Mouse (Mus musculus) kidney, embryonic 16.5 days (tissue): ENCODE results near the gene Efnb3. TPM values are rescaled to one million over a fixed set of nuclear protein-coding genes. Genes with fewer than 3 reads are reported as not detected.

Experiments
- ATAC-seq: fragments of 200-750 bp; cut with Nextera tagmentation; 2 replicates; pipeline ENCODE4 v1.8.0; 2017; ENCODE audit warnings: moderate TSS enrichment; ENCODE audit not compliant: low FRiP score, low TSS enrichment
- H3K27ac ChIP-seq: fragments of 300-500 bp; sonication (generic); 2 replicates; pipeline ENCODE4 v1.5.1; 2014; ENCODE audit warnings: low read length
- H3K27me3 ChIP-seq: fragments of 300-500 bp; sonication (generic); 2 replicates; pipeline ENCODE4 v1.6.1; 2014; ENCODE audit warnings: low read length, control low read depth, mixed read lengths; ENCODE audit not compliant: insufficient read depth
- H3K36me3 ChIP-seq: fragments of 300-500 bp; sonication (generic); 2 replicates; pipeline ENCODE4 v1.6.1; 2014; ENCODE audit warnings: low read length, control low read depth, mixed read lengths; ENCODE audit not compliant: insufficient read depth
- H3K4me1 ChIP-seq: fragments of 300-500 bp; sonication (generic); 2 replicates; pipeline ENCODE4 v1.6.1; 2014; ENCODE audit warnings: low read length, control low read depth, mixed read lengths; ENCODE audit not compliant: insufficient read depth
- H3K4me2 ChIP-seq: fragments of 300-500 bp; sonication (generic); replicated peaks from 2 replicates; pipeline ENCODE4 v1.6.1; 2014; ENCODE audit warnings: low read depth, low read length
- H3K4me3 ChIP-seq: fragments of 300-500 bp; sonication (generic); 2 replicates; pipeline ENCODE4 v1.5.1; 2014; ENCODE audit warnings: mild to moderate bottlenecking, low read length
- H3K9ac ChIP-seq: fragments of 300-500 bp; sonication (generic); replicated peaks from 2 replicates; pipeline ENCODE4 v1.6.1; 2014; ENCODE audit warnings: low read length
- H3K9me3 ChIP-seq: fragments of 300-500 bp; sonication (generic); 2 replicates; pipeline ENCODE4 v1.6.1; 2016; ENCODE audit warnings: low read length, control low read depth
- WGBS: fragments of 180-500 bp; shearing (Covaris S2); extraction: QIAGEN DNeasy Blood & Tissue Kit; methylation state at CpG from one replicate; pipeline ENCODE4 v1.1.7; 2014; 5-methylcytosine and 5-hydroxymethylcytosine counted together
- polyA plus RNA-seq: library from polyadenylated mRNA; unstranded; fragments of >200 nt; fragmentation: Nextera tagmentation; extraction: Ambion mirVana; gene quantifications from 2 replicates; pipeline ENCODE4 v1.2.1, GENCODE M21; 2015

The Efnb3 gene
- polyA plus RNA-seq, 1 experiment from 2014 or later = 12.6 TPM

DNA sequence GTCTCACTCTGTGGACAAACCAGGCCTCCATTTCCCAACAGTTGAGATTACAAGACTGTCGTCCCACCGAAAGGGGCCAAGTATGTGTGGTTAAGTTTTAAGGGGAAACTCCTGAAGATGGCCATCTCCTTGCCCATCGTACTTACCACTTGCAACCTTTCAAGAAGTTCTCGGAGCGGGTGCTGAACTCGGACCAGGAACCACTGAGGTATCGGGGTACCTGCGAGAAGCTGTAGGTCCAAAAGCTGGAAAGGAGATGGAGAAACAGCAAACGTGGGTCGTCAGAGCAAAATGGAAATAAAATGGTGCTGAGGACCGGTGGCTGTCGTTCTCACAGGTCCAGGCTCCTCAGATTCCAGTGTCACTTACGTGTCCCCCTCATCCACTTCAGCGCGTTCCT lies 18.3 kb upstream of the Efnb3 start:
- H3K4me3 ChIP-seq = peak overlapping the region; percentile 94
- WGBS = 12% methylated on average over 15 of the region's 15 CpGs
- no peak for ATAC-seq
- peak overlapping the region; percentile 55; the same call in 1 of the 2 replicates for H3K27ac ChIP-seq
- no peaks in the 10 kb centered on the region for H3K9me3 ChIP-seq
- H3K36me3 ChIP-seq = 0 out of 2 replicates have a peak, but pooled peaks cover 10% of the 10 kb centered on the region
- peak overlapping the region; percentile 83 for H3K9ac ChIP-seq
- H3K4me2 ChIP-seq = peak overlapping the region; percentile 89
- peaks cover 25% of the 10 kb centered on the region for H3K4me1 ChIP-seq
- no peaks in the 10 kb centered on the region for H3K27me3 ChIP-seq

DNA sequence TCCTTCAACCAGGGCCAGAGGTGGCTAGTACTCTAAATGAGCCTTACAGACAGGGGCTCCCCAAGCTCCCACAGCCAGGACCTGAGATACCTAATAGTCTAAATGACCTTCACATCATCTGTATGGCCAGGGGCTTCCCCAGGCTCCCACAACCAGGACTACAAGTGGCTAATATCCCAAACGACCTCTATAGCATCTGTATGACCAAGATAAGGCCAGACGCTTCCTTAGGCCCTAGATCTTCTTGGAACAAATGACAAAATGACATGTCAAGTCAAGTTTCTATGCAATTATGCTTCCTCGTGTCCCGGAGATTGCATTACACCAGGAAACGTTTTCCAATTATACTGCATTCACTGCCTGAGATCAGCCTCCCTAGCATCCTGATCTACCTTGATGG lies 16.3 kb upstream of the Efnb3 start:
- no peak overlapping the region for H3K9ac ChIP-seq
- peaks cover 14% of the 10 kb centered on the region for H3K4me1 ChIP-seq
- 68% methylated on average over 5 of the region's 5 CpGs for WGBS
- no peak overlapping the region for H3K27ac ChIP-seq
- H3K4me2 ChIP-seq = no peak overlapping the region
- no peak for ATAC-seq
- H3K4me3 ChIP-seq = no peak overlapping the region
- no peaks in the 10 kb centered on the region for H3K9me3 ChIP-seq
- no peaks in the 10 kb centered on the region for H3K27me3 ChIP-seq
- peaks cover 6% of the 10 kb centered on the region; the same call in 1 of the 2 replicates for H3K36me3 ChIP-seq

DNA sequence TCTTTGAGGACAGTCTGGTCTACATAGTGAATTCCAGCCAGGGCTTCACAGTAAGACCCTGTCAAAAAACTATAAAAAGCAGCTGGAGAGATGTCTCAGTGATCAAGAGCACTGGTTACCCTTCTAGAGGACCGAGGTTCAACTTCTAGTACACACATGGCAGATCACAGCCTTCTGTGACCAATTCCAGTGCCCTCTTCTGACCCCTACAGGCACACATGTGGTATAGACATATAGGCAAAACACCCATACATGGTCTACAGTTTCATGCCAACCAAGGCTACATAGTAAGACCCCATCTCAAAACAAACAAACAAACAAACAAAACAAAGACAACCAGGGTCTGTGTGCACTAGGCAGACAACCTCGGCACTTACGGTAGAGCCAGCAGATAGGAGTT lies 15.2 kb upstream of the Efnb3 start:
- Histone ChIP-seq H3K27me3 (no peaks in the 10 kb centered on the region), H3K9ac (no peak overlapping the region), H3K4me2 (no peak overlapping the region), H3K9me3 (no peaks in the 10 kb centered on the region), H3K4me1 (peaks cover 14% of the 10 kb centered on the region), H3K36me3 (peaks cover 16% of the 10 kb centered on the region), H3K4me3 (no peak overlapping the region), H3K27ac (no peak overlapping the region)
- no peak for ATAC-seq
- 59% methylated on average over 3 of the region's 3 CpGs for WGBS

DNA sequence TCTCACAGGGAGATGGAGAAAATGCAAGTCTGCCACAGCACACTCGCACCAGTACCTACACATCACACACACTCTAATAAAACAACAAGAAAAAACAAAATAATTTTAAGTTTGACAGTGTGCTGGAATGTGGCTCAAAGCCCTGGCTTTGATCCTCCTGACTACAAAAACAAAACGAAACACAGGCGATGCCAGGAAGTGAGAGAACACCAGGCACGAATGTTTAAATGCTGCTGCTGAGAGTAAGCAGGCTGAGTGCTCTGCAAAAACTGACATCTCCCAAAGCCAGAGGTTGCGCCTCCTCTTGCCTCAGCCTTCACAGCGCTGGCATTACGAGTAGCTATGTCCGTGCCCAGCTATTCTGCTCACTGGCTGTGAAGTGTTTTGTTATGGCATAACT lies 5.1 kb upstream of the Efnb3 start:
- H3K27ac ChIP-seq = no peak overlapping the region
- H3K4me2 ChIP-seq = no peak overlapping the region
- no peaks in the 10 kb centered on the region for H3K9me3 ChIP-seq
- no peak for ATAC-seq
- H3K9ac ChIP-seq = no peak overlapping the region
- H3K36me3 ChIP-seq = peaks cover 45% of the 10 kb centered on the region
- no peak overlapping the region for H3K4me3 ChIP-seq
- WGBS = 61% methylated on average over 8 of the region's 8 CpGs
- no peaks in the 10 kb centered on the region for H3K27me3 ChIP-seq
- H3K4me1 ChIP-seq = peaks cover 24% of the 10 kb centered on the region

DNA sequence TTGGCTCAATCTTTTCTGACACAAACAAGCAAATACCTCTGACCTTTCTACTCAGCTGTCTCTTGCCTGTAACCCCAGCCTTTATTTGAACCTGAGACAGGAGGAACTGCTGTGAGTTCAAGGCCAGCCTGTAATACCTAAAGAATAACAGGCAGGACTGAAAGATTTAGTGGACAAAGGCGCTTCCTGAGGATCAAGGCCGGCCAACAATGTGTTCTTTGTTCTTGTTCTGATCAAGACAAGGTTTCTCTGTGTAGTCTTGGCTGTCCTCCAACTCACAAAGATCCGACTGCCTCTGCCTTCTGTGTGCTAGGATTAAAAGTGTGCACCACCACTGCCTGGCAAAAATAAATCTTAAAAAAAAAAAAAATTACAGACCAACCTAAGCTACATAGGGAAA lies 4.4 kb upstream of the Efnb3 start:
- H3K27me3 ChIP-seq = no peaks in the 10 kb centered on the region
- no peaks in the 10 kb centered on the region for H3K9me3 ChIP-seq
- no peak overlapping the region for H3K4me2 ChIP-seq
- 59% methylated on average over 3 of the region's 3 CpGs for WGBS
- no peak overlapping the region for H3K4me3 ChIP-seq
- no peak overlapping the region for H3K9ac ChIP-seq
- H3K27ac ChIP-seq = no peak overlapping the region
- peaks cover 42% of the 10 kb centered on the region for H3K36me3 ChIP-seq
- peaks cover 28% of the 10 kb centered on the region for H3K4me1 ChIP-seq
- ATAC-seq = no peak

DNA sequence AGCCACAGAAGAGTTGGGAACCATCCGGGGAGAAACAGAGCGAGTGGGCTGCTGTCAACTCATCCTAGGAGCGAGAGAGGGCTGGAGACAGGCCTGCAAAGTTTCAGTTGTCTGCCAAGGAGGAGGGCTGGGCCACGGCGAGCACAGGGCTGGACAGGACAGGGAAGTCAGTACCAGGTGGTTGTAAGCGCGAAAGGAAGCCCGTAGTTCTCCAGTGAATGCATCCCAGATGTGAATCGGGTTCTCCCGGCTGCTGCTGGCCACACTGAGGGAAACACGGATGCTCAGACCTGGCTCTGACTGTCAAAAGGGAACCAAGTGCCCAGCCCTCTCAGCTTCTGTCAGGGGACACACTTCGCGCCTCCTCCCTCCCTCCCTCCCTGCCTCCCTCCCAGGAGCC lies 3.4 kb upstream of the Efnb3 start:
- Histone ChIP-seq H3K4me2 (no peak overlapping the region), H3K4me1 (peaks cover 38% of the 10 kb centered on the region), H3K27me3 (no peaks in the 10 kb centered on the region), H3K9ac (no peak overlapping the region), H3K27ac (no peak overlapping the region), H3K9me3 (no peaks in the 10 kb centered on the region), H3K4me3 (no peak overlapping the region), H3K36me3 (peaks cover 38% of the 10 kb centered on the region)
- no peak for ATAC-seq
- 84% methylated on average over 13 of the region's 13 CpGs for WGBS

DNA sequence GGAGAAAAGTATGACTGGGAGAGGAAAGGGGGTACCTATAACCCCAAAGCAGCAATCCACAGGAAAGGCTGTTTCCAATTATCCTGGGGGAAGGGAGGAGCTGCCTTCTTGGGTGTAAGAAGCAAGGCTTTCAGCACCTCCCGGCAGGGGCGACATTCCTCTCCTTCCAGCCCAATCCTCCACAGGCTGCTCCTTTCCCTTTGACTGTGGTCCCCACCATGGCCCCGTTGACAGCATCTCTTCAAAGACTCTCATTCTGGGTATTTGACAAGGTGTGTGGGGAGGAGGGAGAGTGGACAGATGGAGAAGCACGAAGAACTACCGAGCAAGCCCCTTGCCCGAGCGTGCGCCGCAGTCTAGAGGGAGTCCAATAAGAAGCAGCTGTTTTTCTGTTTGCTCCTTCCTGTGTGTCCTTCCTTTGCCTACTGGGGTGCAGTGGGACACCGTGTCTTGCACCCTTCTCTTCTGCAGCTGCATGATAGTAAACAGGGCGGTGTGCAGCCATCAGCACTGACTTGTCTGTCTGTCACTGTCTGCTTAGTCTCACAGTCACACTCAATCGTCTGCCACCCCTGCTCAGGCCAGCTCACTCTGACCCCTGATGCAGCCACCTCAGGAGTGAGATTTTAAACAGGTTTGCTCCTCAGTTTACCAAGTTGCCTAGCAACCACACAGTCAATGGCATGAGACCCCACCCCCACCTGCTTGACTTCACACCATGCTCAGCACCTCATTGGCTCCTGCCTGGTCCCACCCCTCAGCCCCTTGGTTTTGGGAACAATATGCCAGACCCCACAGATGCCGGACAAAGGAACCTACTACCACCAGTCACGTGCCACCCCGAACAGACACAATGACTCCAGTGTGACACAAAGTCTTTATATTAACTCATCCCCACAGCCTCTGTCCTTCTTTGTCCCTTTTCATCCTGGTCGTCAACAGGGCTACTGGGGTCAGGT lies 1.2 kb upstream of the Efnb3 start:
- H3K4me2 ChIP-seq = peak overlapping the region; percentile 99; the same call in 1 of the 2 replicates
- no peak for ATAC-seq

DNA sequence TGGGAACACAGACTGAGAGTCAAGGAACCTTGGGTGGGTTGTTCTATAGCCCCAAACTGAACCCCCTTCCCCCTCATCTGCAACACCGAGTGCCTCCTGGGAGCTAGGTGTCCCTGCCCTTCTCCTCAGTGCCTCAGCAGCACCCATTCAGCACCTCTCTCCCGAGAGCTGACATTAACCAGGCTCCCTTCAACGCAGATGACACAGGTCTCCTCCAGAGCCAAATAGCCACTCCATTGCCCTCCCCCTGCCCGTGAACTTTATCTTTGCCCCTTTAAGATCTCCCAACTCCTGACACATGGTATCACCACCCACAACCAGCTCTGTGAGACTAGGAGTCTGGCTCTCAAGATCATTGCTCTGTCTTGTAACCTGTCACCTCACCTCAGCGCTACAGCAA lies 822 bp downstream of the Efnb3 start:
- Histone ChIP-seq H3K4me3 (peak overlapping the region; percentile 68), H3K27me3 (no peaks in the 10 kb centered on the region)
- 8% methylated on average over 5 of the region's 5 CpGs for WGBS

More for the DNA sequence above, 1.2 kb upstream of the Efnb3 start:
- Histone ChIP-seq H3K9me3 (no peaks in the 10 kb centered on the region), H3K36me3 (peaks cover 25% of the 10 kb centered on the region), H3K4me1 (peaks cover 38% of the 10 kb centered on the region), H3K27me3 (no peaks in the 10 kb centered on the region), H3K4me3 (no peak overlapping the region), H3K27ac (no peak overlapping the region), H3K9ac (peak overlapping the region; percentile 82; the same call in 1 of the 2 replicates)
- 36% methylated on average over 16 of the region's 16 CpGs for WGBS

DNA sequence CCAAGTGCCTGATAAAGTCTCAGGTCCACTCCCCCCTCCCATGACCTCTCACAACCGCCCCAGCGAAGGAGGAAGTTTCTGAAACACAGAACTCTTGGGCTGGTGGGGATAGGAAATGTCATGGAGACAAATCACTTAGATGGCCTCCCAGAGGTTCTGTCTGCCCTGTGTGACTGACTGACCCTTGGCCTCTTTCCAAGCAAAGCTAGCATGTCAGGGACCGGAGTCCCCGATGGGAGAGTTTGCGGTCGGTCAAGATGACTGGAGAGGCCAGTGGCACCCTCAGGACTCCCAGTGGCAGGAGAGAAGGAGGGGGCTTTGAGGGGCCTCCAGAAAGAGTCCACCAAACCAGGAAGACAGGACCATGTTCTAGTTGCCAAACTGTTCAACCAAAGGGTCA lies 1.2 kb downstream of the Efnb3 start:
- no peaks in the 10 kb centered on the region for H3K27me3 ChIP-seq
- peak overlapping the region; percentile 99 for H3K4me2 ChIP-seq
- H3K9ac ChIP-seq = no peak overlapping the region
- WGBS = 15% methylated on average over 6 of the region's 6 CpGs
- no peak for ATAC-seq
- H3K4me3 ChIP-seq = peak overlapping the region; percentile 68
- H3K36me3 ChIP-seq = peaks cover 12% of the 10 kb centered on the region
- H3K9me3 ChIP-seq = no peaks in the 10 kb centered on the region
- peaks cover 28% of the 10 kb centered on the region for H3K4me1 ChIP-seq
- no peak overlapping the region for H3K27ac ChIP-seq

More for the DNA sequence above, 822 bp downstream of the Efnb3 start:
- Histone ChIP-seq H3K4me2 (peak overlapping the region; percentile 99), H3K9ac (peak overlapping the region; percentile 82), H3K27ac (no peak overlapping the region), H3K36me3 (peaks cover 12% of the 10 kb centered on the region), H3K9me3 (no peaks in the 10 kb centered on the region), H3K4me1 (peaks cover 28% of the 10 kb centered on the region)
- ATAC-seq = no peak; the same call in 1 of the 2 replicates

DNA sequence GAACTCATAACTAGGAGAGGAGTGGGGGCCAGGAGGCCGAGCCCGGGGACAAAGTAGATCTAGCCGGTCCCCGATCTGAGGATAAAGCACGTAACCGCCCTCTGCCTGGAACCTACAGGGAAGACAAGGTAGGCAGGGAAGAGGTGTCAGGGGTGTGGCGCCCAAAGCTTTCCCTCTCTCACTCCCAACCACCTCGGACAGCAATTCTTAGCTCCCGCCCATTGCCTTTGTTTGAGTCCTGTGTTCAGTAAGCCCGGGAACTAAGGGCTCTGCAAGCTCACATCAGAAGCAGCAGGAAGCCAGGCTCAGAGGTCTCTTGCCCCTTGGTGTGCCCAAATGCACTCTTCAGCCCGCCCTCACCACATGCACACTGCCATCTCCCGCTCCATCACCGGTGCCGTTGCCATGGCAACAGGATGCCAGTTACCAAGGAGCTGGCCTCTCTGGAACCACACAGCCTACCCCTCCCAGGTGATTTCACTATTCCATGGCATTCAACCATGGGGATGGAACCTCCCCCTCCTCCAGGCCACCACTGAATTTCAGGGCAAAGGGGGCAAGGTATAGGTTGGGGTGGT lies 2.5 kb downstream of the Efnb3 start:
- H3K27ac ChIP-seq = no peak overlapping the region
- H3K9me3 ChIP-seq = no peaks in the 10 kb centered on the region
- no peak overlapping the region for H3K4me2 ChIP-seq
- peaks cover 5% of the 10 kb centered on the region for H3K36me3 ChIP-seq
- H3K9ac ChIP-seq = no peak overlapping the region
- 36% methylated on average over 14 of the region's 14 CpGs for WGBS
- ATAC-seq = no peak
- peaks cover 28% of the 10 kb centered on the region for H3K4me1 ChIP-seq
- H3K4me3 ChIP-seq = no peak overlapping the region
- no peaks in the 10 kb centered on the region for H3K27me3 ChIP-seq
